Mouse (Mus musculus) liver, embryonic 16.5 days (tissue): Measurements from ENCODE around the gene Trim41. TPM values are rescaled to one million over a fixed set of nuclear protein-coding genes. Genes with fewer than 3 reads are reported as not detected.
"Not testable (repeated sequence)": the region's sequence is repeated elsewhere in the genome, so short reads cannot be mapped to it uniquely, and the experiment has no call there.

Experiments
- ATAC-seq: fragments of 200-750 bp; cut with Nextera tagmentation; 2 replicates; pipeline ENCODE4 v1.8.0; 2017; ENCODE audit warnings: low read depth, mild to moderate bottlenecking, moderate number of reproducible peaks, moderate library complexity
- H3K27ac ChIP-seq: fragments of 300-500 bp; sonication (generic); 2 replicates; pipeline ENCODE4 v1.5.1; 2014; ENCODE audit warnings: mild to moderate bottlenecking, low read length
- H3K27me3 ChIP-seq: fragments of 300-500 bp; sonication (generic); 2 replicates; pipeline ENCODE4 v1.6.1; 2014; ENCODE audit warnings: low read depth, low read length, mixed read lengths; ENCODE audit not compliant: control insufficient read depth, insufficient read depth
- H3K36me3 ChIP-seq: fragments of 300-500 bp; sonication (generic); 2 replicates; pipeline ENCODE4 v1.6.1; 2014; ENCODE audit warnings: mild to moderate bottlenecking; ENCODE audit not compliant: control insufficient read depth, insufficient read depth
- H3K4me1 ChIP-seq: fragments of 300-500 bp; sonication (generic); 2 replicates; pipeline ENCODE4 v1.6.1; 2014; ENCODE audit warnings: low read depth, low read length, mixed read lengths; ENCODE audit not compliant: control insufficient read depth
- H3K4me2 ChIP-seq: fragments of 300-500 bp; sonication (generic); 2 replicates; pipeline ENCODE4 v1.6.1; 2014; ENCODE audit warnings: low read depth, low read length, mixed read lengths
- H3K4me3 ChIP-seq: fragments of 300-500 bp; sonication (generic); 2 replicates; pipeline ENCODE4 v1.5.1; 2014; ENCODE audit warnings: low read depth, mild to moderate bottlenecking, low read length
- H3K9ac ChIP-seq: fragments of 300-500 bp; sonication (generic); 2 replicates; pipeline ENCODE4 v1.6.1; 2014; ENCODE audit warnings: low read depth, low read length
- H3K9me3 ChIP-seq: fragments of 300-500 bp; sonication (generic); replicated peaks from 2 replicates; pipeline ENCODE4 v1.6.1; 2016; ENCODE audit warnings: low read length; ENCODE audit not compliant: control insufficient read depth
- WGBS: fragments of 180-500 bp; shearing (Covaris S2); extraction: QIAGEN DNeasy Blood & Tissue Kit; methylation state at CpG from one replicate; pipeline ENCODE4 v1.1.7; 2014; ENCODE audit not compliant: insufficient replicate concordance; 5-methylcytosine and 5-hydroxymethylcytosine counted together
- polyA plus RNA-seq: library from polyadenylated mRNA; unstranded; fragments of >200 nt; fragmentation: Nextera tagmentation; extraction: Ambion mirVana; gene quantifications from 2 replicates; pipeline ENCODE4 v1.2.1, GENCODE M21; 2015

Gene Trim41
- polyA plus RNA-seq, 1 experiment from 2014 or later = 1.8 TPM

DNA sequence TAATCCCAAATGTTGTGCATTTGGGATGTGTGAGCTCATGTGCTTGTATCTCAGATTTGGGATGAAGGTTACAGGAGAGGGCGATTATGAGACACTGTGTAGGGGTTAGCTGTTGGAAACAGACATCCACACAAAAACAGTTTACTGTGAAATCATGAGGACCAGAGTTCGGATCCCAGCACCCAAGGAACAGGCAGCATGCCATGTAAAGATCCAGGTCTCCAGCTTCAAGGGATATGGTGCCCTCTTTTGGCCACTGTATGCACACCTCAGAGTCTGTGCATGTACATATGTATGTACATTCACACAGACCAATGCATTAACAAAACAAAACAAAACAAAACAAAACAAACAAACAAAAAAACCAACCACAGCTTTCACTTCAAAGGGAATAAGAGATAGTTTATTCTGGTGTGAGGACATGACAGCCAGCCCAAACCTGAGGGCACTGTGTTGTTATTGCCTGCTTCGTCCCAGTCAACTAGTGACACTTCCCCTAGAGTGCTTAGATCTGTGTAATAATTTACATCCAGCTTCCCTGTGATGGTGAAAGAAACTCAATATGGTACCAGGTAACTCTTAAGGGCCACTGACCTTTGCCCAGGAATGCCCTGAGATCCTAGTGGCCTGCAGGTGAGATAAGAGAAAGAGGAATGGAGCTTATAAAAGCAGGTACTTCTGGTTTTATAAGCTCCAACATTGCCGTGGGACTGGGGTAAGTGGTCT is 34.3 kb upstream of the Trim41 start:
- no peak overlapping the region for H3K4me3 ChIP-seq
- peaks cover 4% of the 10 kb centered on the region for H3K27me3 ChIP-seq
- H3K27ac ChIP-seq = no peak overlapping the region
- H3K36me3 ChIP-seq = no peaks in the 10 kb centered on the region
- peaks cover 24% of the 10 kb centered on the region for H3K4me1 ChIP-seq
- WGBS = 68% methylated on average over 4 of the region's 4 CpGs
- H3K9ac ChIP-seq = no peak overlapping the region
- ATAC-seq = no peak
- no peak overlapping the region for H3K4me2 ChIP-seq
- 0 out of 2 replicates have a peak, but pooled peaks cover 3% of the 10 kb centered on the region for H3K9me3 ChIP-seq

DNA sequence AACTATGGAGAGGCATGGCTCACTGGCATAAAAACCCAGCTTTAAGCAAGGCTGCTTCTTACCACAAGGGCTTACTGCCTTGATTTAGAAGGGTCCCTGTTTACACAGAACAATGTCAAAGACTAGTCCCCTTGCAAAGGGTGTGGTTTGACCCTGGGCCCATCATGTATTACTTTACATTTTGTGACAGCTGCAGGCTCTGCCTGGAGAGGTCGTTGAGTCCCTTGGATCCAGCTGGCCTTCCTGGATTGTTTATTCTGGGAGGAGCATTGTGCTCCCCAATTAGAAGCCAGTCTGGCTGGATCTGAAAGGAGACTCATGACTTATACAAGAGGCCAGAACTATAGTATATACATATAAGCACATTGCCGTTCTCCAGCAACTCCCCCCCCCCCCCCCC is 33.1 kb upstream of the Trim41 start:
- Histone ChIP-seq H3K4me1 (peaks cover 20% of the 10 kb centered on the region), H3K9me3 (0 out of 2 replicates have a peak, but pooled peaks cover 3% of the 10 kb centered on the region), H3K9ac (no peak overlapping the region), H3K27ac (no peak overlapping the region), H3K4me3 (no peak overlapping the region), H3K36me3 (no peaks in the 10 kb centered on the region), H3K4me2 (no peak overlapping the region), H3K27me3 (peaks cover 4% of the 10 kb centered on the region)
- 40% methylated on average over 2 of the region's 2 CpGs for WGBS
- ATAC-seq = no peak

DNA sequence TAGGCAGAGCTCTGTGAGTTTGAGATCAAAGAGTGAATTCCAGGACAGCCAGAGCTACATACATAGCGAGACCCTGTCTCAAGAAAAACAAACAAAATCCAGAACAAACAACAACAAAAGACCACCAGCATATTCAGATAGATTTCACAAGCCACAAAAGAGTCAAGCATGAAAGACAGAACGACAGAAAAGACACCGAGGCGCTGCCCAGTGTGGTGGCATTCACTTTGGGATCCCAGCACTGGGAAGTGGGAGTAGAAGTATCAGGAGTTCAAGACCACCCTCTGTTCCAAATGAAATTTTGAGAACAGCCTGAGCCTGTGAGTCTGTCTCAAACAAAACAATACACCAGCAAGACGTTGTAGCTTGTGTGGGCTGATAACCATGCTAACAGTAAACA is 29.7 kb upstream of the Trim41 start:
- Histone ChIP-seq H3K9ac (no peak overlapping the region), H3K4me3 (no peak overlapping the region), H3K27ac (no peak overlapping the region), H3K36me3 (no peaks in the 10 kb centered on the region), H3K4me1 (no peaks in the 10 kb centered on the region), H3K27me3 (no peaks in the 10 kb centered on the region), H3K4me2 (no peak overlapping the region), H3K9me3 (0 out of 2 replicates have a peak, but pooled peaks cover 3% of the 10 kb centered on the region)
- no peak for ATAC-seq
- WGBS = 43% methylated on average over 5 of the region's 5 CpGs

DNA sequence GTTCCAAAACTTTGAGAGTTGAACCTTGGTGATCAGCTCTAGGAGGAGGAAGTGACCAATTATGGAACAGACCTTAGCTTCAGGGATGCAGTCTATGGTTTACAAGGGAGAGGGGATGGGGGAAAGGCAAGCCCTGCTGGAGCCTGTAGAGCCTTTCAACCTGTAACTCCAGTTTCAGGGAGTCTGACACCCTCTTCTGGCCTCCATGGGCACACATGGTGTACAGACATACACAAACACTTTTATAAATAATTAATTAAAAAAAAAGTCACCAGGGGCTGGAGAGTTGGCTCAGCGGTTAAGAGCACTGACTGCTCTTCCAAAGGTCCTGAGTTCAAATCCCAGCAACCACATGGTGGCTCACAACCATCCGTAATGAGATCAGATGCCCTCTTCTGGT is 29.2 kb upstream of the Trim41 start:
- not testable (repeated sequence) for H3K27me3 ChIP-seq, H3K4me1 ChIP-seq, ATAC-seq, H3K4me3 ChIP-seq, H3K4me2 ChIP-seq, H3K27ac ChIP-seq, H3K9me3 ChIP-seq, H3K36me3 ChIP-seq, H3K9ac ChIP-seq
- 55% methylated on average over 2 of the region's 2 CpGs for whole genome bisulfite sequencing

DNA sequence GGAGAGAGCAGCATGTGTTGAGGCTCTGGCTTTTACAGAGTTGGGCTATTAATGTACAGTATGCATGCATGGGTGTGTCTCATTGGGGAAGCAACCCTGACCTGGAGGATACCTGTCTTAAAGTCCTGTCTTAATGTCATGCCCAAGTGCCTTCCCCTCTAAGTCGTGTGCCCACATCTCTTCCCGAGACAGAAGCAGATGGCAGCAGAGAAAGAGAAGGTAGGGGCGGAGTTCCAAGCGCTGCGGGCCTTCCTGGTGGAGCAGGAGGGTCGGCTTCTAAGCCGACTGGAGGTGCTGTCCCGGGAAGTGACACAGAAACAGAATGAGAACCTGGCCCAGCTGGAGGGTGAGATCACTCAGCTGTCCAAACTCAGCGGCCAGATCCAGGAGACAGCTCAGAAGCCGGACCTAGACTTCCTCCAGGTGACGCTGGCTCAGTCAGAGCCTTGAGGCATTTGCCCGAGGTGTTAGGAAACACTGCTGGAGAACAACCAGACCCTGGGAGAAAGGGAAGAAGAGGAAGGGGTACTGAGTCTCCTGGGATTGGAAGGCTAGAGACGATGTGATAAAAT is 28.2 kb upstream of the Trim41 start:
- ATAC-seq = no peak
- WGBS = 35% methylated on average over 13 of the region's 13 CpGs
- H3K27me3 ChIP-seq = no peaks in the 10 kb centered on the region
- H3K36me3 ChIP-seq = no peaks in the 10 kb centered on the region
- H3K4me2 ChIP-seq = no peak overlapping the region
- H3K9me3 ChIP-seq = no peaks in the 10 kb centered on the region
- no peaks in the 10 kb centered on the region for H3K4me1 ChIP-seq
- H3K4me3 ChIP-seq = no peak overlapping the region
- H3K9ac ChIP-seq = no peak overlapping the region
- no peak overlapping the region for H3K27ac ChIP-seq

DNA sequence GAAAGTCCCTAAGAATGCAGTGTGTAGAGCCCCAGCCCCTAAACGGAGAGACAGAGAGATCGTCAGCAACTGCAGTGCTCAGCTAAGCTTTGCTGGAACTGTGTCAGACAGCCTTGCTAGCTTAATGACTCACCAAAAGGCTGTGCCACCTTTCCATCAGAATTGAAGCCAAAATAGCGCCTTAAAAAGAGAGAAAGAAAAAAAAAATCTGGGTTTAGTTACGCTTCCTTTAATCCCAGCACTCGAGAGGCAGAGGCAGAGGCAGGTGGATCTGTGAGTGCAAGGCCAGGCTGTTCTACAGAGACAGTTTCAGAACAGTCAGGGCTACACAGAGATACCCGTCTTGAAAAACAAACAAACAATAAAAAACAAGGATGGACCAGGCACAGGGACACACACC is 27.2 kb upstream of the Trim41 start:
- H3K4me2 ChIP-seq = no peak overlapping the region
- ATAC-seq = no peak
- no peaks in the 10 kb centered on the region for H3K36me3 ChIP-seq
- WGBS = 60% methylated on average over 6 of the region's 6 CpGs
- H3K27me3 ChIP-seq = no peaks in the 10 kb centered on the region
- H3K27ac ChIP-seq = no peak overlapping the region
- H3K9me3 ChIP-seq = no peaks in the 10 kb centered on the region
- H3K4me3 ChIP-seq = no peak overlapping the region
- no peaks in the 10 kb centered on the region for H3K4me1 ChIP-seq
- no peak overlapping the region for H3K9ac ChIP-seq

DNA sequence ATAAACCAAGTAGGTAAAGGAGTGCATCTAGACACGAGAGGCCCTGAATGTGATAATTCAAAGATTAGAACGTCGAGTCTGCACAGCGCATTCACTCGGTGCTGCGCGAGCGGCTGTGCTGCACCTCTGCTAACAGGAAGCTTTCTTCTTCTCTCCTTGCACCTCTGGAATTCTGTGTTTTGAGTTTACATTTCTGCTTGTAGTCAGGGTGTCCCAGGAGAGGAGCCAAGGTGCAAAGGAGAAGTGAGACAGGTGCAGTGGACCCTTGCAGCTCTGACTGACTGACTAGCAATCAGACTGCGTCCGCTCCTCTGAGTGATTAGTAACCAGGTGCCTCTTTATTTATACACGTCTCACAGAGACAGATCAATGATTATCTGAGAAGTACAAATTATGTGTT is 26.0 kb upstream of the Trim41 start:
- no peak for ATAC-seq
- Histone ChIP-seq H3K9ac (no peak overlapping the region), H3K4me1 (peaks cover 5% of the 10 kb centered on the region), H3K9me3 (no peaks in the 10 kb centered on the region), H3K27me3 (no peaks in the 10 kb centered on the region; the same call in 1 of the 2 replicates), H3K4me3 (no peak overlapping the region), H3K27ac (no peak overlapping the region), H3K4me2 (no peak overlapping the region), H3K36me3 (no peaks in the 10 kb centered on the region)
- 76% methylated on average over 11 of the region's 11 CpGs for WGBS

DNA sequence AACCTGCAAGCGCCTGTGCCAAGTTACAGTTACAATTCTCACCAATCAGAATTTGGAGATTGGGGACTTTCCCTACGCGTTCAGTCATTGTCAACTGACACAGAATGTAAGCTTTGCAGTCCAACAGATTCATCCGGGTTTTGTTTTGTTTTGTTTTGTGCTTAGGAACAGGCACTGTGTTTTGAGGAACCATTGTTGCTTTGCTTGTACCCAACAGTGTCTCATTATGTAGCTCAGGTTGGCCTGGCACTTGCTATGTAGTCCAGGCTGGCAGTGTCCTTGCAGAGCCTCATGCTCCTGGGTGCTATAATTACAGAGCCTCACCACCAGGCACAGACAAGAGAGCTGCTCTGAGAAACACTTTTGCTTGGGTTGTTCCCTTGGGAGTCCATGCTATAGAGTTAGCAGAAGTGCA is 25.2 kb upstream of the Trim41 start:
- Histone ChIP-seq H3K4me2 (no peak overlapping the region), H3K4me1 (peaks cover 9% of the 10 kb centered on the region), H3K9me3 (no peaks in the 10 kb centered on the region), H3K4me3 (no peak overlapping the region), H3K27ac (no peak overlapping the region), H3K9ac (no peak overlapping the region), H3K36me3 (no peaks in the 10 kb centered on the region), H3K27me3 (peaks cover 5% of the 10 kb centered on the region; the same call in 1 of the 2 replicates)
- no peak for ATAC-seq
- 65% methylated on average over 4 of the region's 4 CpGs for WGBS

DNA sequence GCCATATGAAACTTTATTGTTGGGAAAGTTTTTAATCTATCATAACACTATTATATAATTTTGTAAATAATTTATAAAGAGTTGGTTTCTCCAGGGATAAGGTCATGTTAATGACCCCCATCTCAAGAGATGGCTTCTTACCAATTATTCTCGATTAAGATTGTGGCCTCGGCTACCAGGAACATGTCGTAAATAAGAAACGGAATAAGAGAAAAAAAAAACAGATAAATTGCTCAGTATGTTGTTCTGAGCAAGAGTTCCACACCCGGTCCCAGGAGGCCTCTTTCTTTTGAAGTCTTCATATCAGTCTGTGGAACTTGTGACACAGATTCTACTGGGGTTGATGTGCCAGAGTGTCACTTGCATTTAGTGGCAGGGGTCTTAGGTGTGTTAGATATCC is 24.1 kb upstream of the Trim41 start:
- WGBS = 63% methylated on average over 5 of the region's 5 CpGs

More for the DNA sequence above, 24.1 kb upstream of the Trim41 start:
- no peak overlapping the region for H3K27ac ChIP-seq
- no peak for ATAC-seq
- no peaks in the 10 kb centered on the region for H3K9me3 ChIP-seq
- no peak overlapping the region for H3K9ac ChIP-seq
- H3K36me3 ChIP-seq = no peaks in the 10 kb centered on the region
- H3K4me1 ChIP-seq = peaks cover 14% of the 10 kb centered on the region
- peaks cover 15% of the 10 kb centered on the region for H3K27me3 ChIP-seq
- H3K4me2 ChIP-seq = no peak overlapping the region
- no peak overlapping the region for H3K4me3 ChIP-seq
